Mouse (Mus musculus): Measurements from ENCODE around the gene Mef2c. TPM values are rescaled to one million over a fixed set of nuclear protein-coding genes. Genes with fewer than 3 reads are reported as not detected.

Mef2c gene
- polyA plus RNA-seq, 1 experiment from 2014 or later = 300 TPM

- no peak for ATAC-seq
Observed at GRCm38 (mm10) chr13:83520807-83521206, 17.0 kb downstream of the Mef2c start.

GRCm38 (mm10) chr13:83523232-83523969 lies 19.6 kb downstream of the Mef2c start:
- Histone ChIP-seq H3K4me3 (replicated peaks; ENCODE audit: low read length) (peak overlapping the region; percentile 57), H3K27me3 (replicated peaks; ENCODE audit: control insufficient read depth, insufficient read depth, low read length) (no peaks in the 10 kb centered on the region), H3K4me2 (ENCODE audit: low read length) (peak overlapping the region; percentile 81), H3K9me3 (ENCODE audit: control insufficient read depth, low read length) (no peaks in the 10 kb centered on the region), H3K27ac (ENCODE audit: low read length) (peak overlapping the region; percentile 89), H3K36me3 (ENCODE audit: control insufficient read depth, insufficient read depth) (no peaks in the 10 kb centered on the region), H3K9ac (replicated peaks; ENCODE audit: low read depth, low read length) (peak overlapping the region; percentile 76), H3K4me1 (replicated peaks; ENCODE audit: control insufficient read depth, insufficient read depth, low read length) (peaks cover 4% of the 10 kb centered on the region)
- 2% methylated on average over 35 of the region's 35 CpGs for whole genome bisulfite sequencing
- ATAC-seq = peak; percentile 72

More at GRCm38 (mm10) chr13:83520807-83521206, 17.0 kb downstream of the Mef2c start:
- H3K4me3 ChIP-seq (replicated peaks; ENCODE audit: low read length) = no peak overlapping the region
- H3K9ac ChIP-seq (replicated peaks; ENCODE audit: low read depth, low read length) = no peak overlapping the region
- H3K4me1 ChIP-seq (replicated peaks; ENCODE audit: control insufficient read depth, insufficient read depth, low read length) = peaks cover 4% of the 10 kb centered on the region
- 54% methylated on average over 4 of the region's 4 CpGs for WGBS
- no peaks in the 10 kb centered on the region for H3K36me3 ChIP-seq (ENCODE audit: control insufficient read depth, insufficient read depth)
- no peak overlapping the region for H3K27ac ChIP-seq (ENCODE audit: low read length)
- no peaks in the 10 kb centered on the region for H3K27me3 ChIP-seq (replicated peaks; ENCODE audit: control insufficient read depth, insufficient read depth, low read length)
- no peak overlapping the region for H3K4me2 ChIP-seq (ENCODE audit: low read length)
- no peaks in the 10 kb centered on the region for H3K9me3 ChIP-seq (ENCODE audit: control insufficient read depth, low read length)

DNA sequence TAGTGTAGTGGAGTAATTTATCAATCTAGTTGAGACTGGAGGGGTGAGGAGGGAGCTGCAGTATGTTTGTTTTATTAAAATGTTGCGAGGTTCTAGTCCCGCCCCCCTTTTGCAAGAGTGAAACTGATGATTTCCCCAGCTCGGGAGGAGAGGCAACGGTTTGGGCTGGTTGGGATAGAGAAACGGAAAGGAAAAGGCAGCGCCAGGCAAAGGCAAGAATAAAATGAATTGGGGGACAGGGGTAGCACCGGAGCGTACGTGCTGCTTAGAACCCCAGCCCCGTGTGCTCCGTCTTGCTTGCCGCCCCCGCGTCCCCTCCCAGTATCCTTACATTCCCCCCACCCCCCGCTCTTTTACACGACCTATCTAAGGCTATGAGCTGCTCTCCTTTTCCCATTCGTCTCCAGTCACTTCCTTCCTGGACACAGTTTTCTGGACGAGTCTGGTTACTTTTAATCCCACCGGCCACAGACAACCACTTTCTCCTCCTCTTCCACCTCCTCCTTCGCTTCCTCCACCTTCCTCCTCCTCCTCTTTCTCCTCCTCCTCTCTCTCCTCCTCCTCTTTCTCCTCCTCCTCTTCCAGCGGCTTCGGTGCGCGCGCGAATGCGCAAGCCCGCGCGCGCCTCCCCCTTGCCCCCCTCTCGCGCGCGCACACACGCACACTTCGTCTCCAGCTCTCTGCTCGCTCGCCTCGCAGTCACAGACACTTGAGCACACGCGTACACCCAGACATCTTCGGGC lies 20.5 kb downstream of the Mef2c start:
- Histone ChIP-seq H3K27ac (ENCODE audit: low read length) (peak overlapping the region; percentile 89), H3K9ac (replicated peaks; ENCODE audit: low read depth, low read length) (peak overlapping the region; percentile 76), H3K4me1 (replicated peaks; ENCODE audit: control insufficient read depth, insufficient read depth, low read length) (peaks cover 4% of the 10 kb centered on the region), H3K9me3 (ENCODE audit: control insufficient read depth, low read length) (no peaks in the 10 kb centered on the region), H3K4me2 (ENCODE audit: low read length) (peak overlapping the region; percentile 81), H3K36me3 (ENCODE audit: control insufficient read depth, insufficient read depth) (no peaks in the 10 kb centered on the region), H3K4me3 (replicated peaks; ENCODE audit: low read length) (peak overlapping the region; percentile 57), H3K27me3 (replicated peaks; ENCODE audit: control insufficient read depth, insufficient read depth, low read length) (no peaks in the 10 kb centered on the region)
- WGBS = under 1% methylated on average over 42 of the region's 43 CpGs
- ATAC-seq = peak; percentile 88

DNA sequence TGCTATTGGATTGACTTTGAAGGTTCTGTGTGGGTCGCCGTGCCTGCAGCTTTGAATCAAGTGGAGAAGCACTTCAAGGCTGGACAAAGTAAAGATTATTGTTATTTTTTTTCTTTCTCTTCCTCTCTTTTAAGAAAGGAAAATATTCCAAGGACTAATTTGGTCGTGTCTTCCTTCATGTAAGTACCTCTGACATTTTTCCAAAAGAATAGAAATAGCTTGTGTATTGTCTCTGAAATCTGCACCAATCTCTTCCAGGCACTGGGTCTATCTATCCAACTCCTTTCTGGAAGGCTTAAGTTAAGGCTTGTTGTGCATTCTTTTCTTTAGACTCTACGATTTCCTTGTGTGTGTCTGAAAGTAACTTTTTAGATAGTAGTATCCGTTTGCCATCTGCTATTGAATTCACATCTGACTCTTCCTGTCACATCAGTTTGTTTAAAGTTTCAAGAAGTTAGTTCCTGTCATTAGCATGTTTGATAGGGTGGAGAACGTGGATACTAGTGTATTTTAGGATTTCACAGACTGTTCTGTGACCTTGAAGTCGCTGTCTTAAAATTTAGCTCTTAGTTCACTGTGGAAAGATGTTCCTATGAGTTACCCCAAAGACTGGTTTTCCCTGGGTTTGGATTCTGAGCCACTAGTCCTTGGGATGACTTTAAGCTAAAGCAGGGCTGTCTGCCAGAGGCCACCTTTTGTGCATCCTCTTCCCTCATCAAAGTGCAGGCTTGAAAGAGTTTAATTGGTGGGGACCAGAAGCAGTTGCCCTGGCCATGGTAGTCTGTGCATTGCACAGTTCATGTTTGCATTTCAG lies 21.3 kb downstream of the Mef2c start:
- no peak for ATAC-seq
- Histone ChIP-seq H3K27me3 (replicated peaks; ENCODE audit: control insufficient read depth, insufficient read depth, low read length) (no peaks in the 10 kb centered on the region), H3K27ac (ENCODE audit: low read length) (peak overlapping the region; percentile 89), H3K4me3 (replicated peaks; ENCODE audit: low read length) (peak overlapping the region; percentile 57), H3K4me1 (replicated peaks; ENCODE audit: control insufficient read depth, insufficient read depth, low read length) (peaks cover 4% of the 10 kb centered on the region), H3K9me3 (ENCODE audit: control insufficient read depth, low read length) (no peaks in the 10 kb centered on the region), H3K36me3 (ENCODE audit: control insufficient read depth, insufficient read depth) (no peaks in the 10 kb centered on the region), H3K9ac (replicated peaks; ENCODE audit: low read depth, low read length) (peak overlapping the region; percentile 76), H3K4me2 (ENCODE audit: low read length) (peak overlapping the region; percentile 81)
- 18% methylated on average over 7 of the region's 7 CpGs for WGBS

DNA sequence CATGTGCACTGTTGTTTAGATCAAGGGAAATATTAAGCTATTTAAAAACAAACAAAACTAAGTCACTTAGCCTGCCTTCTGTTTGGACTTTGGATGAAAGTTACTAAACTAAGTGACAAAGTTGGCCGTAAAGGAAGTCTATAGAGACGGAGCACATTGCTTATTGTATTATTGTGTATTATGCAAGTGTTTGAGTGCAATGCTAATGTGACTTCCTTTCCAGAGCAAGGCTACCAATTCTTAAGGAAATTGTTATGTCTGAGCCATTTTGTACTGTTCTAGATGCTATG lies 21.8 kb downstream of the Mef2c start:
- 44% methylated on average over 2 of the region's 2 CpGs for WGBS
- Histone ChIP-seq H3K27me3 (replicated peaks; ENCODE audit: control insufficient read depth, insufficient read depth, low read length) (no peaks in the 10 kb centered on the region), H3K9me3 (ENCODE audit: control insufficient read depth, low read length) (no peaks in the 10 kb centered on the region), H3K4me1 (replicated peaks; ENCODE audit: control insufficient read depth, insufficient read depth, low read length) (peaks cover 4% of the 10 kb centered on the region), H3K36me3 (ENCODE audit: control insufficient read depth, insufficient read depth) (no peaks in the 10 kb centered on the region), H3K9ac (replicated peaks; ENCODE audit: low read depth, low read length) (peak overlapping the region; percentile 76), H3K4me3 (replicated peaks; ENCODE audit: low read length) (peak overlapping the region; percentile 57), H3K27ac (ENCODE audit: low read length) (peak overlapping the region; percentile 31), H3K4me2 (ENCODE audit: low read length) (peak overlapping the region; percentile 81)
- ATAC-seq = no peak

GRCm38 (mm10) chr13:83526066-83526465 lies 22.2 kb downstream of the Mef2c start:
- H3K9me3 ChIP-seq (ENCODE audit: control insufficient read depth, low read length) = no peaks in the 10 kb centered on the region
- no peaks in the 10 kb centered on the region for H3K27me3 ChIP-seq (replicated peaks; ENCODE audit: control insufficient read depth, insufficient read depth, low read length)
- peak overlapping the region; percentile 31 for H3K27ac ChIP-seq (ENCODE audit: low read length)
- no peak for ATAC-seq
- H3K9ac ChIP-seq (replicated peaks; ENCODE audit: low read depth, low read length) = peak overlapping the region; percentile 76
- peak overlapping the region; percentile 81 for H3K4me2 ChIP-seq (ENCODE audit: low read length)
- no peaks in the 10 kb centered on the region for H3K36me3 ChIP-seq (ENCODE audit: control insufficient read depth, insufficient read depth)
- peak overlapping the region; percentile 57 for H3K4me3 ChIP-seq (replicated peaks; ENCODE audit: low read length)
- peaks cover 4% of the 10 kb centered on the region for H3K4me1 ChIP-seq (replicated peaks; ENCODE audit: control insufficient read depth, insufficient read depth, low read length)
- 39% methylated on average over 6 of the region's 6 CpGs for WGBS

GRCm38 (mm10) chr13:83527921-83528320 lies 24.1 kb downstream of the Mef2c start:
- Histone ChIP-seq H3K4me1 (replicated peaks; ENCODE audit: control insufficient read depth, insufficient read depth, low read length) (peaks cover 8% of the 10 kb centered on the region), H3K9ac (replicated peaks; ENCODE audit: low read depth, low read length) (peak overlapping the region; percentile 33), H3K9me3 (ENCODE audit: control insufficient read depth, low read length) (no peaks in the 10 kb centered on the region), H3K27me3 (replicated peaks; ENCODE audit: control insufficient read depth, insufficient read depth, low read length) (no peaks in the 10 kb centered on the region), H3K27ac (ENCODE audit: low read length) (peak overlapping the region; percentile 47; the same call in 1 of the 2 replicates), H3K4me2 (ENCODE audit: low read length) (peak overlapping the region; percentile 46), H3K36me3 (ENCODE audit: control insufficient read depth, insufficient read depth) (no peaks in the 10 kb centered on the region), H3K4me3 (replicated peaks; ENCODE audit: low read length) (peak overlapping the region; percentile 44)
- WGBS = 41% methylated on average over 9 of the region's 9 CpGs
- no peak for ATAC-seq

DNA sequence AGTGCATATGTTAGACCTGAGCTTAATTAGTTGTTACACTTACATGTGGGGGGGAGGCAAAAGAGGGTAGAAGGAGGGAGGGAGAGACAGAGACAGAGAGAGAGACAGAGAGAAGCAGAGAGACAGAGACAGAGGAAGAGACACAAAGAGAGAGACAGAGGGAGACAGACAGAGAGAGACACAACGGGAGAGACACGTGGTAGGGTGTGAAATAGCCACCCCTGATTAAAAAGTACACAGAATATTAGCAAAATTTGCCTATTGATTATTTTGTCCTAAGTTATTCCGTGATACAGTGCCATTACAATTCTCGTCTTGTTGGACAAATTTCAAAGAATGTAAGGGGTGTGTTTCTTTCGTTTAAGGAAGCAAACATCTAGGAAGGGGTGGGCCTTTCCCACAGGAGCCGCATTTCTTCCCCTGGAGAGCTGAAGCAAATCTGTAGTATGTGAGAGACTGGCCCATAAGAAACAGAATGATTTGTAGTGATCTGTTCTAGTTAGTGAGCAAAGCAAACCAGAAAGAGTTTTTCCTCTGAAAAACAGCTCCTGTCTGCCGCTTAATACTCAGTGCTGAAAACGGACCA lies 26.0 kb downstream of the Mef2c start:
- peak overlapping the region; percentile 45 for H3K4me2 ChIP-seq (ENCODE audit: low read length)
- no peak for ATAC-seq

More for the DNA sequence above, 26.0 kb downstream of the Mef2c start:
- no peaks in the 10 kb centered on the region for H3K27me3 ChIP-seq (replicated peaks; ENCODE audit: control insufficient read depth, insufficient read depth, low read length)
- no peaks in the 10 kb centered on the region for H3K9me3 ChIP-seq (ENCODE audit: control insufficient read depth, low read length)
- H3K27ac ChIP-seq (ENCODE audit: low read length) = peak overlapping the region; percentile 47
- WGBS = 68% methylated on average over 8 of the region's 8 CpGs
- H3K4me3 ChIP-seq (replicated peaks; ENCODE audit: low read length) = peak overlapping the region; percentile 30
- no peaks in the 10 kb centered on the region for H3K36me3 ChIP-seq (ENCODE audit: control insufficient read depth, insufficient read depth)
- peaks cover 4% of the 10 kb centered on the region; the same call in 1 of the 2 replicates for H3K4me1 ChIP-seq (replicated peaks; ENCODE audit: control insufficient read depth, insufficient read depth, low read length)
- peak overlapping the region; percentile 35; the same call in 1 of the 2 replicates for H3K9ac ChIP-seq (replicated peaks; ENCODE audit: low read depth, low read length)
